Mouse (Mus musculus) lung, embryonic 14.5 days (tissue): Measurements from ENCODE around the gene Vamp4. TPM values are rescaled to one million over a fixed set of nuclear protein-coding genes. Genes with fewer than 3 reads are reported as not detected.
A peak's percentile ranks its signal among the peaks of the same experiment; 100 is the strongest.

Experiments used
- ATAC-seq: fragments of 200-750 bp; cut with Nextera tagmentation; 2 replicates; pipeline ENCODE4 v1.8.0; 2017; ENCODE audit warnings: mild to moderate bottlenecking, moderate TSS enrichment, moderate library complexity; ENCODE audit not compliant: insufficient read depth
- DNase-seq: peaks from one replicate; pipeline ENCODE4 v3.0.0-alpha.2; 2015
- H3K27ac ChIP-seq: fragments of 300-500 bp; sonication (generic); 2 replicates; pipeline ENCODE4 v1.5.1; 2014; ENCODE audit warnings: low read depth, mild to moderate bottlenecking, moderate library complexity
- H3K27me3 ChIP-seq: fragments of 300-500 bp; sonication (generic); 2 replicates; pipeline ENCODE4 v1.6.1; 2014; ENCODE audit warnings: low read length, control low read depth; ENCODE audit not compliant: insufficient read depth
- H3K36me3 ChIP-seq: fragments of 300-500 bp; sonication (generic); 2 replicates; pipeline ENCODE4 v1.6.1; 2014; ENCODE audit warnings: control low read depth; ENCODE audit not compliant: insufficient read depth
- H3K4me1 ChIP-seq: fragments of 300-500 bp; sonication (generic); 2 replicates; pipeline ENCODE4 v1.6.1; 2014; ENCODE audit warnings: antibody characterized with exemption, control low read depth; ENCODE audit not compliant: insufficient read depth
- H3K4me2 ChIP-seq: fragments of 300-500 bp; sonication (generic); 2 replicates; pipeline ENCODE4 v1.6.1; 2014; ENCODE audit warnings: mild to moderate bottlenecking
- H3K4me3 ChIP-seq: fragments of 300-500 bp; sonication (generic); 2 replicates; pipeline ENCODE4 v1.5.1; 2014; ENCODE audit warnings: low read depth, low read length
- H3K9ac ChIP-seq: fragments of 300-500 bp; sonication (generic); 2 replicates; pipeline ENCODE4 v1.6.1; 2014
- H3K9me3 ChIP-seq: fragments of 300-500 bp; sonication (generic); 2 replicates; pipeline ENCODE4 v1.6.1; 2016; ENCODE audit warnings: low read depth, low read length, control low read depth
- CTCF ChIP-seq: IDR thresholded peaks from 2 replicates; pipeline ENCODE4 v1.5.1; 2016; ENCODE audit warnings: antibody characterized with exemption, low read depth
- WGBS: fragments of 180-500 bp; shearing (Covaris S2); extraction: QIAGEN DNeasy Blood & Tissue Kit; methylation state at CpG from one replicate; pipeline ENCODE4 v1.1.7; 2014; 5-methylcytosine and 5-hydroxymethylcytosine counted together
- polyA plus RNA-seq: library from polyadenylated mRNA; unstranded; fragments of >200 nt; fragmentation: Nextera tagmentation; extraction: Ambion mirVana; gene quantifications from 2 replicates; pipeline ENCODE4 v1.2.1, GENCODE M21; 2014

Vamp4 gene
- polyA plus RNA-seq, 1 experiment from 2014 or later, result 48.4 TPM

- DNase-seq (peak; percentile 49), ATAC-seq (peak; percentile 56; the same call in 1 of the 2 replicates)
- Histone ChIP-seq H3K27me3 (no peaks in the 10 kb centered on the region), H3K4me1 (no peaks in the 10 kb centered on the region), H3K4me2 (no peak overlapping the region), H3K27ac (no peak overlapping the region), H3K36me3 (peaks cover 11% of the 10 kb centered on the region; the same call in 1 of the 2 replicates), H3K9ac (no peak overlapping the region), H3K4me3 (no peak overlapping the region), H3K9me3 (no peaks in the 10 kb centered on the region)
- TF ChIP-seq CTCF, result no peak
- WGBS, result 48% methylated on average over 3 of the region's 3 CpGs
Measured at GRCm38 (mm10) chr1:162588606-162589005, 18.3 kb downstream of the Vamp4 start.

GRCm38 (mm10) chr1:162589443-162589842, 19.1 kb downstream of the Vamp4 start:
- H3K9me3 ChIP-seq, result no peaks in the 10 kb centered on the region
- peaks cover 6% of the 10 kb centered on the region; the same call in 1 of the 2 replicates for H3K36me3 ChIP-seq
- H3K27ac ChIP-seq, result no peak overlapping the region
- TF ChIP-seq CTCF, result no peak
- no peaks in the 10 kb centered on the region for H3K27me3 ChIP-seq
- 11% methylated on average over 9 of the region's 9 CpGs for WGBS
- DNase-seq, result no peak
- H3K4me1 ChIP-seq, result no peaks in the 10 kb centered on the region
- no peak overlapping the region for H3K4me2 ChIP-seq
- no peak overlapping the region for H3K4me3 ChIP-seq
- ATAC-seq, result no peak
- H3K9ac ChIP-seq, result no peak overlapping the region

- TF ChIP-seq CTCF, result no peak
- no peaks in the 10 kb centered on the region for H3K4me1 ChIP-seq
- H3K9me3 ChIP-seq, result no peaks in the 10 kb centered on the region
- H3K27ac ChIP-seq, result no peak overlapping the region
- H3K36me3 ChIP-seq, result peaks cover 11% of the 10 kb centered on the region; the same call in 1 of the 2 replicates
- H3K4me3 ChIP-seq, result no peak overlapping the region
- no peaks in the 10 kb centered on the region for H3K27me3 ChIP-seq
- 52% methylated on average over 8 of the region's 8 CpGs for WGBS
- no peak for ATAC-seq
- no peak for DNase-seq
- H3K9ac ChIP-seq, result no peak overlapping the region
- H3K4me2 ChIP-seq, result no peak overlapping the region
Measured at GRCm38 (mm10) chr1:162590415-162590997, 20.2 kb downstream of the Vamp4 start.

GRCm38 (mm10) chr1:162597379-162598102, 27.2 kb downstream of the Vamp4 start:
- no peak for ATAC-seq
- WGBS, result 48% methylated on average over 3 of the region's 3 CpGs

GRCm38 (mm10) chr1:162599617-162600016, 29.3 kb downstream of the Vamp4 start:
- no peaks in the 10 kb centered on the region for H3K9me3 ChIP-seq
- no peaks in the 10 kb centered on the region for H3K27me3 ChIP-seq
- H3K36me3 ChIP-seq, result peaks cover 21% of the 10 kb centered on the region
- DNase-seq (no peak), ATAC-seq (no peak)
- WGBS, result 93% methylated on average over 5 of the region's 5 CpGs
- H3K27ac ChIP-seq, result no peak overlapping the region
- H3K9ac ChIP-seq, result no peak overlapping the region
- H3K4me3 ChIP-seq, result no peak overlapping the region
- no peak overlapping the region for H3K4me2 ChIP-seq
- no peaks in the 10 kb centered on the region for H3K4me1 ChIP-seq
- TF ChIP-seq CTCF, result no peak

More at GRCm38 (mm10) chr1:162597379-162598102, 27.2 kb downstream of the Vamp4 start:
- no peak overlapping the region for H3K9ac ChIP-seq
- H3K27me3 ChIP-seq, result no peaks in the 10 kb centered on the region
- DNase-seq, result no peak
- no peak overlapping the region for H3K4me2 ChIP-seq
- no peaks in the 10 kb centered on the region for H3K4me1 ChIP-seq
- no peaks in the 10 kb centered on the region for H3K9me3 ChIP-seq
- H3K36me3 ChIP-seq, result peaks cover 21% of the 10 kb centered on the region
- H3K27ac ChIP-seq, result no peak overlapping the region
- TF ChIP-seq CTCF, result no peak
- H3K4me3 ChIP-seq, result no peak overlapping the region

GRCm38 (mm10) chr1:162601288-162601687, 31.0 kb downstream of the Vamp4 start:
- no peak overlapping the region for H3K27ac ChIP-seq
- 58% methylated on average over 4 of the region's 4 CpGs for WGBS
- DNase-seq, result peak; percentile 73
- TF ChIP-seq CTCF, result no peak
- H3K9me3 ChIP-seq, result no peaks in the 10 kb centered on the region
- no peaks in the 10 kb centered on the region for H3K4me1 ChIP-seq
- peak; percentile 44 for ATAC-seq
- H3K4me3 ChIP-seq, result no peak overlapping the region
- no peak overlapping the region for H3K4me2 ChIP-seq
- H3K36me3 ChIP-seq, result peaks cover 11% of the 10 kb centered on the region
- H3K27me3 ChIP-seq, result no peaks in the 10 kb centered on the region
- no peak overlapping the region for H3K9ac ChIP-seq

GRCm38 (mm10) chr1:162608127-162608526, 37.8 kb downstream of the Vamp4 start:
- no peaks in the 10 kb centered on the region for H3K9me3 ChIP-seq
- H3K4me2 ChIP-seq, result no peak overlapping the region
- TF ChIP-seq CTCF, result no peak
- no peak for ATAC-seq
- H3K9ac ChIP-seq, result no peak overlapping the region
- WGBS, result 29% methylated on average over 1 of the region's 1 CpGs
- no peak for DNase-seq
- no peaks in the 10 kb centered on the region for H3K4me1 ChIP-seq
- H3K27ac ChIP-seq, result no peak overlapping the region
- H3K4me3 ChIP-seq, result no peak overlapping the region
- H3K27me3 ChIP-seq, result no peaks in the 10 kb centered on the region
- no peaks in the 10 kb centered on the region for H3K36me3 ChIP-seq
